Mouse (Mus musculus) forebrain, embryonic 11.5 days (tissue): Measurements from ENCODE around the gene Gaa. TPM values are rescaled to one million over a fixed set of nuclear protein-coding genes. Genes with fewer than 3 reads are reported as not detected.
"Not testable (repeated sequence)": the region's sequence is repeated elsewhere in the genome, so short reads cannot be mapped to it uniquely, and the experiment has no call there.

Experiments used
- ATAC-seq: fragments of 200-750 bp; cut with Nextera tagmentation; replicated peaks from 2 replicates; pipeline ENCODE4 v1.8.0; 2017; ENCODE audit warnings: moderate TSS enrichment; ENCODE audit not compliant: low FRiP score
- DNase-seq: peaks from one replicate; pipeline ENCODE4 v3.0.0-alpha.2; 2017; ENCODE audit warnings: low spot score
- H3K27ac ChIP-seq: fragments of 300-500 bp; sonication (generic); 2 replicates; pipeline ENCODE4 v1.5.1; 2014; ENCODE audit warnings: low read depth, low read length
- H3K27me3 ChIP-seq: fragments of 300-500 bp; sonication (generic); 2 replicates; pipeline ENCODE4 v1.6.1; 2014; ENCODE audit warnings: mild to moderate bottlenecking, low read length, mixed read lengths; ENCODE audit not compliant: control insufficient read depth, insufficient read depth
- H3K36me3 ChIP-seq: fragments of 300-500 bp; sonication (generic); 2 replicates; pipeline ENCODE4 v1.6.1; 2014; ENCODE audit warnings: mild to moderate bottlenecking, low read length, moderate library complexity, mixed read lengths; ENCODE audit not compliant: control insufficient read depth, insufficient read depth
- H3K4me1 ChIP-seq: fragments of 300-500 bp; sonication (generic); replicated peaks from 2 replicates; pipeline ENCODE4 v1.6.1; 2014; ENCODE audit warnings: low read length, mixed read lengths; ENCODE audit not compliant: control insufficient read depth, insufficient read depth
- H3K4me2 ChIP-seq: fragments of 300-500 bp; sonication (generic); 2 replicates; pipeline ENCODE4 v1.6.1; 2014; ENCODE audit warnings: low read depth, mild to moderate bottlenecking, low read length, moderate library complexity, mixed read lengths; ENCODE audit not compliant: severe bottlenecking
- H3K4me3 ChIP-seq: fragments of 300-500 bp; sonication (generic); 2 replicates; pipeline ENCODE4 v1.5.1; 2014; ENCODE audit warnings: low read depth, low read length
- H3K9ac ChIP-seq: fragments of 300-500 bp; sonication (generic); 2 replicates; pipeline ENCODE4 v1.6.1; 2014; ENCODE audit warnings: low read length
- H3K9me3 ChIP-seq: fragments of 300-500 bp; sonication (generic); 2 replicates; pipeline ENCODE4 v1.6.1; 2016; ENCODE audit warnings: low read length, mixed read lengths; ENCODE audit not compliant: control insufficient read depth
- WGBS: fragments of 180-500 bp; shearing (Covaris S2); extraction: QIAGEN DNeasy Blood & Tissue Kit; methylation state at CpG from one replicate; pipeline ENCODE4 v1.1.7; 2014; 5-methylcytosine and 5-hydroxymethylcytosine counted together
- polyA plus RNA-seq: library from polyadenylated mRNA; unstranded; fragments of >200 nt; fragmentation: Nextera tagmentation; extraction: Ambion mirVana; gene quantifications from 2 replicates; pipeline ENCODE4 v1.2.1, GENCODE M21; 2014

The Gaa gene
- polyA plus RNA-seq, 1 experiment from 2014 or later, result 28.4 TPM

- WGBS, result 69% methylated on average over 23 of the region's 23 CpGs
- Histone ChIP-seq H3K4me2 (peak overlapping the region; percentile 39), H3K4me3 (no peak overlapping the region), H3K27me3 (no peaks in the 10 kb centered on the region), H3K9ac (no peak overlapping the region), H3K27ac (no peak overlapping the region), H3K36me3 (no peaks in the 10 kb centered on the region), H3K9me3 (no peaks in the 10 kb centered on the region), H3K4me1 (no peaks in the 10 kb centered on the region)
- DNase-seq (no peak), ATAC-seq (peak; percentile 66)
Observed at GRCm38 (mm10) chr11:119258572-119259322, 8.9 kb upstream of the Gaa start.

GRCm38 (mm10) chr11:119259977-119260376 is 7.7 kb upstream of the Gaa start:
- H3K4me1 ChIP-seq, result no peaks in the 10 kb centered on the region
- DNase-seq (no peak), ATAC-seq (no peak)
- no peaks in the 10 kb centered on the region for H3K27me3 ChIP-seq
- WGBS, result 89% methylated on average over 8 of the region's 8 CpGs
- H3K4me3 ChIP-seq, result no peak overlapping the region
- no peaks in the 10 kb centered on the region for H3K36me3 ChIP-seq
- H3K4me2 ChIP-seq, result no peak overlapping the region
- no peaks in the 10 kb centered on the region for H3K9me3 ChIP-seq
- H3K9ac ChIP-seq, result no peak overlapping the region
- no peak overlapping the region for H3K27ac ChIP-seq

GRCm38 (mm10) chr11:119264413-119264812 is 3.3 kb upstream of the Gaa start:
- Histone ChIP-seq H3K27ac (no peak overlapping the region), H3K4me3 (no peak overlapping the region), H3K36me3 (no peaks in the 10 kb centered on the region), H3K27me3 (no peaks in the 10 kb centered on the region), H3K9ac (no peak overlapping the region), H3K4me1 (peaks cover 6% of the 10 kb centered on the region), H3K4me2 (no peak overlapping the region), H3K9me3 (no peaks in the 10 kb centered on the region)
- ATAC-seq (no peak), DNase-seq (no peak)
- 92% methylated on average over 13 of the region's 13 CpGs for WGBS

- no peak for ATAC-seq
Observed at GRCm38 (mm10) chr11:119265811-119266210, 1.9 kb upstream of the Gaa start.

DNA sequence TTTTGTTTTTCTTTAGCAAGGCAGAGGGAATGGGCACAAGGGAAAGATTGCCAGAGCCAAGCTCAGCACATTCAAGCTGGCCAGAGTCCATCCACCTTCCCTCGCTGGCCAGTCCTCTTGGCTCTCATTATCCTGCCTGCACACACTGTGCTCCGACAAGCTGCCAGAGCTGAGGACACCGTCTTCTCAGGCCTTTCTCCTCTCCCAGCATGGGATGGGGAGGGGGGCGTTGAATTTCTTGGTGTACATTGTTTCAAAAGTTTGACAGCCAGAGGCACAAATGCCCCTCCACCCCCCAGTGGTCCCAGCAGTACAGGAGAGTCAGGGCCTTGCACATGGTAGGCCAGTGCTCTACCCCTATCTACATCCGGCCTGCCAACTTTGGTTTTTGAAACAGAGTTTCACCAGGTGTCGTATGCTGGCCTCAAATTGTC is 429 bp upstream of the Gaa start:
- Histone ChIP-seq H3K4me2 (peak overlapping the region; percentile 96; the same call in 1 of the 2 replicates), H3K4me3 (peak overlapping the region; percentile 57; the same call in 1 of the 2 replicates), H3K4me1 (peaks cover 6% of the 10 kb centered on the region), H3K27ac (no peak overlapping the region), H3K27me3 (no peaks in the 10 kb centered on the region), H3K9ac (peak overlapping the region; percentile 27; the same call in 1 of the 2 replicates), H3K9me3 (no peaks in the 10 kb centered on the region), H3K36me3 (no peaks in the 10 kb centered on the region)
- WGBS, result 51% methylated on average over 6 of the region's 6 CpGs
- ATAC-seq (no peak; the same call in 1 of the 2 replicates), DNase-seq (no peak)

More at GRCm38 (mm10) chr11:119265811-119266210, 1.9 kb upstream of the Gaa start:
- Histone ChIP-seq H3K9ac (no peak overlapping the region), H3K27me3 (no peaks in the 10 kb centered on the region), H3K9me3 (no peaks in the 10 kb centered on the region), H3K27ac (no peak overlapping the region), H3K4me1 (peaks cover 6% of the 10 kb centered on the region), H3K4me2 (no peak overlapping the region), H3K4me3 (no peak overlapping the region), H3K36me3 (no peaks in the 10 kb centered on the region)
- DNase-seq, result no peak
- 76% methylated on average over 7 of the region's 7 CpGs for WGBS

- peak overlapping the region; percentile 57 for H3K4me3 ChIP-seq
- H3K9ac ChIP-seq, result peak overlapping the region; percentile 61
- H3K4me2 ChIP-seq, result peak overlapping the region; percentile 96
- H3K9me3 ChIP-seq, result no peaks in the 10 kb centered on the region
- WGBS, result 82% methylated on average over 16 of the region's 16 CpGs
- no peaks in the 10 kb centered on the region for H3K36me3 ChIP-seq
- H3K27me3 ChIP-seq, result no peaks in the 10 kb centered on the region
- DNase-seq (no peak), ATAC-seq (no peak)
- peaks cover 6% of the 10 kb centered on the region for H3K4me1 ChIP-seq
- no peak overlapping the region for H3K27ac ChIP-seq
Observed at GRCm38 (mm10) chr11:119268557-119269195, 989 bp downstream of the Gaa start.

- H3K4me1 ChIP-seq, DNase-seq, H3K4me3 ChIP-seq, H3K9ac ChIP-seq, H3K27me3 ChIP-seq, H3K9me3 ChIP-seq, H3K36me3 ChIP-seq, H3K27ac ChIP-seq, H3K4me2 ChIP-seq, ATAC-seq: not testable (repeated sequence)
- 53% methylated on average over 3 of the region's 3 CpGs for WGBS
Observed at GRCm38 (mm10) chr11:119272492-119272891, 4.8 kb downstream of the Gaa start.

- Histone ChIP-seq H3K4me1 (peaks cover 2% of the 10 kb centered on the region; the same call in 1 of the 2 replicates), H3K4me3 (no peak overlapping the region), H3K36me3 (no peaks in the 10 kb centered on the region), H3K27me3 (no peaks in the 10 kb centered on the region), H3K9ac (no peak overlapping the region), H3K9me3 (no peaks in the 10 kb centered on the region), H3K4me2 (no peak overlapping the region), H3K27ac (no peak overlapping the region)
- DNase-seq (no peak), ATAC-seq (no peak)
- 90% methylated on average over 8 of the region's 8 CpGs for WGBS
Observed at GRCm38 (mm10) chr11:119273186-119273930, 5.7 kb downstream of the Gaa start.
